Mouse (Mus musculus): ENCODE results near the gene Ptges2.

The Ptges2 gene

DNA sequence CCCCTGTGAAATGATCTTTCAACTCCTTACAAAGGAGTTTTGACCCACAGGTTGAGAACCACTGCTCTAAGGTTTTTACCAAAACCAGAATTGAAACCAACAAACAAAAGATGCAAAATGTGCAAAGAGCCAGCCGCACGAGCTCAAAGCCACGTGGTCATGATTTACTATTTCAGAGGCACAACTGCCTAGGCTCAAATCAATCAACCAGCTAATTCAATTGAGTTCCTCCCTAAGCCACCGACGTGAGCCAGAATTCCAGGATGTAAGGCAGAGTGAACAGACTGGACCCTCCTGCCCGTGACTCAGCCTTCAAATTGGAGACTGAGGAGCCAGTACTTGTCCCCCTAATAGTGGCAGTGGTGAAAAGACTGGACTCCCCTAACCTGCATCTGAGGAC lies 43.5 kb downstream of the Ptges2 start:
- DNase-seq (ENCODE audit: low read depth, low spot score) = no peak

DNA sequence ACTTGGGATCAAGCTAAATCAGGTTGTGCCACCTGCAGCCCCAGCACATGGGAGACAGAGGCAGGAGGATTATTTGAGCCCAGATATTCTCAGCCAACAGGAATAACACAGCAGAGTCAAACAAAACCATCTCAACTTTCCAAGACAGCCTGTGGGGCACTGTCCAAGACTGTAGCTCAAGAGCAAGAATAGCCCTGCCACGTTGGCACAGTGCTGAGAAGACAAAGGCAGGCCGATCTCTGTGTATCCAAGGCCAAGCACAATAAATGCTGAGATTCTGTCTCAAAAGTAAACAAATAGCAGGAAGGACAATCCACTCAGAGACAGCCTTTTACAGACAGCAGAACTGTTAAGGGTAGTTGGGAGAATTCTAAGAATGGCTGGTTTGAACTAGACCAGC lies 44.5 kb downstream of the Ptges2 start:
- no peak for DNase-seq (ENCODE audit: low read depth, low spot score)

DNA sequence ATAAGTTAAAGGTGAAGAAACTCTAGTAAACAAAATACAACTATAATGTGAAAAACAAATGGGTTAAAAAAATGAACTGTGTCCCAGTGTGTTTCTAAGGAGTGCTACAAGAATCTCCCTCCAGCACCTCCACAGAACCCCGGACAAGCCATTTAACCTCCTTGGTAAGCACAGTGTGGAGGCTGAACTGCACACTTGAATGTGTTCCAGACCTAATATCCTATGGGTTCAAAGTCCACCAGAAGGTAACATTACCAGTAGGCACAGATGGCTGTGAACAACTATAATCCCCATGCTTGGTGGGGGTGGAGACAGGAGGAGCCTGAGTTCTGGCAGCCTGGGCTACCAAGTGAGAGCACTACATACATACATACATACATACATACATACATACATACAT lies 44.9 kb downstream of the Ptges2 start:
- no peak for DNase-seq (ENCODE audit: low read depth, low spot score)

DNA sequence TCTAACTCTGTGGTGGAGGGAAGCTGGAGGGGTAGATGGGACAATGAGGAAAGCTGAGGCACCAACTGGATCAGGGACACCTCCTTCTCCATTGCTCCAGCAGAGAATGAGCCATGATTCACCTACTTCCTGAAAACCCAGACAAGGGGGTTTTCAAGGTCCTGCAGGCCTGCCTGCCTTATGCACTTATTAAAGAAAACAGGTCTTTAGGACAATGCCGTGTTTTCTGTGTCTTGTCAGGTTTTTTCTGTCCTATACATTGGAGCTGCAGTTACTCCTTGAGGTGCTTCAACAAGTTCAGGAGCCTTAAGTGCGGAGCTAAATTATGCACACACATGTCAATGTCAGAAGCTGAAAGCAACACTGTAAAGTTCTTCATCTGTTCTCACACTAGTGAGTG lies 45.9 kb downstream of the Ptges2 start:
- DNase-seq (ENCODE audit: low read depth, low spot score) = no peak

DNA sequence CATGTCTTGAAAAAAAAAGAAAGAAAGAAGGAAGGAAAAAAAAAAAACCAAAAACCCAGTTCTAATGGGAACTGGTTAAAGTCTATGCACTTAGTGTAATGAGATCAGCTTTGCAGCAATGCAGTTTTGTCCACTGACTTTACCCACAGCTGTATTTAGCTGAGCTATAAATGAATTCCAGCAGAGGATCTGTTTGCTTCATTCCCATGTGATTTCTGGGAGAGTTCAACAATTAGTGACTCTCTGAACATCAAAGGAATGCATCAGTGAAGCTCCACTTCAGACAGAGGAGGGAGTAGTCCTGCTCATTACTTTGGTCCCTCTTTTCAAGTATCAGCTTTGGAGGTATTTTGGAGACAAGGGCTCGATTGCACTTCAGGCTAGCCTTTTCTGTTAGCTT lies 49.8 kb downstream of the Ptges2 start:
- DNase-seq (ENCODE audit: low read depth, low spot score) = no peak

- DNase-seq (ENCODE audit: low read depth, low spot score) = no peak
Observed at GRCm38 (mm10) chr2:32447264-32447936, 51.7 kb downstream of the Ptges2 start.

DNA sequence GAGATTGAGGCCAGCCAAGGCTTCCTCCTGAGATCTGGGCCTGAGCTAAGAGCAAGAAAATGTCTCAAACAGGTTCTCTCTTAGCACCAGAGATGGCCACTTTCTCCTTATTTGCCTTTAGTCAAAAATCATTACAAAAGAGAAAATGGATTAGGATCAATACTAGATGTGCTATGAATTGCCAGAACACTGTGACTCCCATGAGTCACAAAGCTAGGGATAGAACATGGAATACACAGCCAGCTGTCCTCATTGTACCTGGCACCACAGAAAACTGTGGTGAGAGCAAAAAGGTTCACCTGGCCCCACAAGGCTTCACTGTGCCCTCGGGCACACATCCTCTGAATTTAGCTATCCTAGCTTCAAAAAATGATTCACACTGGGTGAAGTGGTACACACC lies 52.8 kb downstream of the Ptges2 start:
- no peak for DNase-seq (ENCODE audit: low read depth, low spot score)

DNA sequence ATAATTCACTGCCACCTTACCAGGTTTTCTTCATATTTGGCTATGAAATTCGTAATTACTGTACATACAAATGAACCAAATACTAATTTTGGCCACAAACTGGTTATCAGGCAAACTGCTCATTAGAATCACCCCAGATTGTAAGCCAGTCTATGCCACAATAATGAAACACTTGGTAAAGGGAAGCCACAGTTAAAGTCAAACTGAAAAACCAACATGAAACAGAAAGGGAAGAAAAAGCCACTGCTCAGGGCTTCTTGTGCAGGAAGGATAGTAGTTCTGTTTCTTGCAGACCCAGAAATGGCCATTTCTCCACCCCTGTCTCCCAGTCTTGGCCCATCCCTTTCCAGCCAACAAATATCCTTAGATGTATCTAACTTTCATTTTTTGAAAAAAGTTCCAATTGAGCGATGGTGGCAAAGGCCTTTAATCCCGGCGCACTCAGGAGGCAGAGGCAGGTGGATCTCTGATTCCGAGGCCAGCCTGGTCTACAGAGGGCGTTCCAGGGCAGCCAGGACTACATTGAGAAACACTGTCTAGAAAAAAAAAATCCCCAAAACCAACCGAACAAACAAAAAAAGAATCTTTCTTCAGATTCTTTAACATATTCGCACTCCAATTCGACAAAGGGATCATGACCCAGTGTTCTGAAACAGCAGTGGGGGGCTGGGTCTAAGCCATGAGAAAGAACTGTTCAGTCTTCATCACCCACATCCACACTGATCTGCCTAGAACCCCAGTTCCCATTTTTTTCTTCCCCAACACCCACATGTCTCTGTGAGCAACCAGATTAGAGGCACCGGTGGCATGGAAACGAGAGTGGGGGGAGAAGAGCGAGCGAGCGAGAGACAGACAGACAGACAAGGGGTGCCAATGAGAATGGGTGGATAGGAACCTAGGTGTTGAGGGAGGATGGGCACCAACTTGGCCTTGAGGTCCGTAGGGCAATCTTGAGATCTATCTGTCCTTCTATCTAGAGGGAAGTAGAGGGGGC lies 54.4 kb downstream of the Ptges2 start, which contains the start of gene Naif1:
Naif1 (plus strand) TSS at position 697 of the 994 bp plus-strand sequence.
- DNase-seq (ENCODE audit: low read depth, low spot score) = no peak

DNA sequence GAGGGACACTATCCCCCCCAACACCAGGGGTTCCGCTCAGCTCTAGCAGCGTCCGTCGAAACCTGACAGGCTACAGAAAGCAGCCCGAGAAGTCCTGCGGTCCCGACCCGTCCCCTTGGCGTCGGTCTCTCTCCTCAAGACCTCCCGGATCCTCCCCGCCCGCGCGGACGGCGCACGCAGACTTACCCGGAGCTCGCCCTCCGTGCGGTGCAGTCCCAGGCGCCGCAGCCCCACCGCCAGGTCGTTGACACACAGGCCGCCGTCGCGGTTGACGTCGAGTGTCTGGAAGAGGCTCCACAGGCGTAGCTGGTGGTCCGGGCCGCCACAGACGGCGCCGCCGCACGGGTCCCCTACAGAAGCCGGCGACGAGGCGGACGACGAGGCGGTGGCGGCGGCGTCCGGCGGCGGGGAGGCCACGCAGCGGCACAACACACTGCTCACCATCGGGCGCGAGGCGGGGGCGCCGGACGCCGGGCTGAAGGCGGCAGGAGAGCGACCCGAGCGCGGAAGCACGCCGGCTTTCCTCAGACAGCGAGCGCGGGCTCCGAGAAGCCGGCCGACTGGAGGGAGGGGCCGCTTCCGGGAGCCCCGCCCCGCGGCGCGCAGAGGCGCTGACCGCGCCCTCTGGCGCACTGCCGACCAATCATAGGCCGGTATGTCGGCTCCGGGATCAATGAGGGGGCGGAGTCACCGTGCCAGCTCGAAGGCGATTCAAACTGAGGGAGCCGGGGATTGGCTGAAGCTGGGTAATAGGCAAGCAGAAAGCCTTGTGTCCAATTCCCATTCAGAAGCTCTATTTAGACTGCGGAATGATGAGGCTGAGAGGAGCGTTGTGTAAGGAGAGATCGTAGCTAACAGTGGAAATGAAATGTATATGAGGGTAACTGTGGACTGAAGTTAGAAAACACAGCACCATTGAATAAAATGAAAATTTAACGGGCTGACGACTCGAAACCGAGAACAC lies 55.5 kb downstream of the Ptges2 start, which contains the start of gene Slc25a25:
Slc25a25 (minus strand) TSS at position 565 of the 964 bp plus-strand sequence.
- peak; percentile 98 for DNase-seq (ENCODE audit: low read depth, low spot score)

- DNase-seq (ENCODE audit: low read depth, low spot score) = peak; percentile 99
Observed at GRCm38 (mm10) chr2:32451870-32452372, 56.2 kb downstream of the Ptges2 start.

GRCm38 (mm10) chr2:32452441-32452971 lies 56.8 kb downstream of the Ptges2 start:
- no peak for DNase-seq (ENCODE audit: low read depth, low spot score)

DNA sequence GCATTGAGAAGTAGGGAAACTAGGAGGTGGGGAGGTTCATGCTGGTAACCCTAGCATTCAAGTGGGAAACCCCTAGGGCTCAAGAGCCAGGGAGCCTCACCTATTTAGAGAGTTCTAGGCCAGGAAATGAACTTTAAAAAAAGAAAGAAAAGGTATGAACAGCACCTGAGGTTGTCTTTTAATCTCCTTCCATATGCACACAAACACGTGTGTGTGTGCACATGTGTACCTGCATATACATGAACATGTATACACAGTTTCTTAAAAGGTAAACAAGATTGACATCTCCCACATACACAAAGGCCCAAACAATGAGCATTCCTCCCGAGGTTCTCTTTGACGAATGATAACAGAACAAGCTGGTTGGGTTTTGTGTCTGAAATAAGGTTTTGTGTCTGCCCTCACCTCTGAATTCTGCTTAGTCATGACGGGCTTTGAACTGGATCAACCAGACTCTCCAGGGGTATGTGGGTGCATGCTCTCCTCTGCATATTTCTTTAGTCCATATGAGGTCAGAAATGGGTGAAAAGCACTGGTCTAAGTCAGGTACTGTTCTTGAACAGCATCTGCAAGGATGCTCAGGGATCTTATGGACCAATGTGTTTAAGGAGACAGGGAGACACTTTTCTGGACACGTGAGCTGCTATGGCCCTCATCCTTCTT lies 58.1 kb downstream of the Ptges2 start:
- no peak for DNase-seq (ENCODE audit: low read depth, low spot score)

DNA sequence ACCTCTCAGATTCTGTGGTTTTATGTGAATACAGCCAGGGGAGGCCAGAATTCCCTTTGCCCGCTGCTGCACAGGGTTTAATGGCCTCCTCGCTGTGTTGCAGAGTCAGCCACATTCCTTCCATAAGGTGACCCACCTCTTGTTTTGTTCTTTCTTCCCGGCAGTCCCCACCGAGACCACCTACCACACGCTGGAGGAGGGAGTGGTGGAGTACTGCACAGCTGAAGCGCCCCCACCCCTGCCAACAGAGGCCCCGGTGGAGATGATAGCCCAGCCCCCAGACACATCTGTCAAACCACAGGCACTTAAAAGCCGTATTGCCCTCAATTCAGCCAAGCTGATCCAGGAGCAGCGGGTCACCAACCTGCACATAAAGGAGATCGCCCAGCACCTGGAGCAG lies 58.9 kb downstream of the Ptges2 start:
- no peak for DNase-seq (ENCODE audit: low read depth, low spot score)

GRCm38 (mm10) chr2:32455101-32455500 lies 59.4 kb downstream of the Ptges2 start:
- no peak for DNase-seq (ENCODE audit: low read depth, low spot score)

All from skeletal muscle tissue, adult 2 months (tissue).